Mouse (Mus musculus) kidney, embryonic 15.5 days (tissue): ENCODE measurements around the gene Vmn2r106. TPM values are rescaled to one million over a fixed set of nuclear protein-coding genes. Genes with fewer than 3 reads are reported as not detected.

Source experiments
- ATAC-seq: fragments of 200-750 bp; cut with Nextera tagmentation; replicated peaks from 2 replicates; pipeline ENCODE4 v1.8.0; 2017; ENCODE audit warnings: moderate TSS enrichment; ENCODE audit not compliant: low FRiP score
- H3K27ac ChIP-seq: fragments of 300-500 bp; sonication (generic); 2 replicates; pipeline ENCODE4 v1.5.1; 2015; ENCODE audit warnings: mild to moderate bottlenecking, inconsistent platforms
- H3K27me3 ChIP-seq: fragments of 300-500 bp; sonication (generic); 2 replicates; pipeline ENCODE4 v1.6.1; 2015; ENCODE audit warnings: inconsistent platforms
- H3K36me3 ChIP-seq: fragments of 300-500 bp; sonication (generic); 2 replicates; pipeline ENCODE4 v1.6.1; 2015; ENCODE audit warnings: inconsistent platforms
- H3K4me1 ChIP-seq: fragments of 300-500 bp; sonication (generic); 2 replicates; pipeline ENCODE4 v1.6.1; 2015; ENCODE audit warnings: inconsistent platforms
- H3K4me2 ChIP-seq: fragments of 300-500 bp; sonication (generic); 2 replicates; pipeline ENCODE4 v1.6.1; 2015; ENCODE audit warnings: moderate library complexity, mild to moderate bottlenecking, inconsistent platforms
- H3K4me3 ChIP-seq: fragments of 300-500 bp; sonication (generic); replicated peaks from 2 replicates; pipeline ENCODE4 v1.5.1; 2015; ENCODE audit warnings: mild to moderate bottlenecking, inconsistent platforms
- H3K9ac ChIP-seq: fragments of 300-500 bp; sonication (generic); 2 replicates; pipeline ENCODE4 v1.6.1; 2015; ENCODE audit warnings: mild to moderate bottlenecking, inconsistent platforms
- H3K9me3 ChIP-seq: fragments of 300-500 bp; sonication (generic); replicated peaks from 2 replicates; pipeline ENCODE4 v1.6.1; 2016; ENCODE audit warnings: inconsistent platforms
- WGBS: fragments of 180-500 bp; shearing (Covaris S2); methylation state at CpG from one replicate; pipeline ENCODE4 v1.1.7; 2015; ENCODE audit warnings: mixed read lengths; 5-methylcytosine and 5-hydroxymethylcytosine counted together
- polyA plus RNA-seq: library from polyadenylated mRNA; unstranded; fragments of >200 nt; fragmentation: Nextera tagmentation; extraction: Ambion mirVana; gene quantifications from 2 replicates; pipeline ENCODE4 v1.2.1, GENCODE M21; 2015

Vmn2r106 gene
- polyA plus RNA-seq, result not detected in 2 replicates

DNA sequence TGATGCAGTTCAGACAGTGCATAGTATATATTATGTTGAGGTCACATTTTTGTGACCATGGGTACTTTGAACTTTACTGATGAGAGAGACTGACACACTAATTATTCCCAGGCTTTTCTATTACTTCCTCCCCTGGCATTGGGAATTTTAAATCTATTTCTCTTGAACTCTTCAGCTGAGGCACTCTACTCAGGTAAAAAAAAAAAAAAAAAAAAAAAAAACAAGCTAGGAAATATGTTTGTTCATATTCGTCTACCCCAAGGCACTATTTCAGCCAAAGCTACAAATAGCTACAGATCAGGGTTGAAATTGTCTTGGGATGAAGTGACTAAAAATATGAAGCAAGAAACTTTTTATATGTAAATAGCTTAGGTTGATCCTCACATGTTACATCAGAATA, at the start of gene Vmn2r106:
TSS of gene Vmn2r106 (minus strand) at position 101 of the 400 bp plus-strand sequence.
- Histone ChIP-seq H3K27me3 (no peaks in the 10 kb centered on the region), H3K4me1 (no peaks in the 10 kb centered on the region), H3K36me3 (no peaks in the 10 kb centered on the region), H3K4me3 (no peak within 1 kb of the TSS), H3K9ac (no peak within 1 kb of the TSS), H3K9me3 (no peaks in the 10 kb centered on the region), H3K4me2 (no peak within 1 kb of the TSS), H3K27ac (no peak within 1 kb of the TSS)
- no peak for ATAC-seq
- 76% methylated on average over 1 of the region's 1 CpGs for WGBS

DNA sequence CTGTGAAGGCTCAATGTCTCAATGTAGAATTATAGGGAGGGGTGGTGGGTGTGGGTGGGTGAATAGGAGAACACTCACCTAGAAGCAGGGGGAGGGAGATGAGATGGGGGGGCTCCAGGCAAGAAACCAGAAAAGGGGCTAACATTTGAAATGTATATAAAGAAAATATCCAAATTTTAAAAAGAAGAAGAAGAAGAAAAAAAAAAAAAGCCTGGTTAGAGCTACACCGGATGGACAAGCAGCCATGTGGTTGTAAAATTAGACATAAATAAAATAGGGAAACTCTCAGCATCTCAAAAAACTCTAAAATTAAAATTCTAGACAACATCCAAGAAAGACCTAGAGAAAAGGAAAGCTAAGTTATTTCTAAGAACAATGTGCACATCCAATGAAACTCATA, 20.4 kb upstream of the Vmn2r106 start:
- H3K27me3 ChIP-seq, result no peaks in the 10 kb centered on the region
- 80% methylated on average over 1 of the region's 1 CpGs for WGBS
- ATAC-seq, result no peak

DNA sequence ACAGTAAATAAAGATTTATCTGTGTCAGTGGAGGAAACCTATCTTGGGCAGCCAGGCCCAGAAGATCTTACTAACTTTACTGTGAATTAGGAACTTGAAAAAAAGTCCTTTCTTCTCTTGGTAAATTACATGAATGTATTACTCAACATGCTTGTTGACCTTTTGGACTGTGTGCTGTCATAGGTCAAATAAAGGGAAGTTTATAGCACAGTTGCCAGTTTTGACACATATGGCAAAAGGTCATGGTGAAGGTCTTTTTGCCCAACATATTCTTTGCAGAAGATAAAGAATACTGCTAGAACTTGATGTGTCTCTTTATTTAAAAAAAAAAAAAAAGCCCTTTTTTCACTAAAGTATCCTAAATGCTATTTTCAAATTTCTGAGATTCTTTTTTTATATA, 1.6 kb upstream of the Vmn2r106 start:
- Histone ChIP-seq H3K27me3 (no peaks in the 10 kb centered on the region), H3K36me3 (no peaks in the 10 kb centered on the region)
- ATAC-seq, result no peak

More for the DNA sequence above, 20.4 kb upstream of the Vmn2r106 start:
- Histone ChIP-seq H3K4me1 (no peaks in the 10 kb centered on the region), H3K36me3 (no peaks in the 10 kb centered on the region), H3K9me3 (no peaks in the 10 kb centered on the region), H3K4me2 (no peak overlapping the region), H3K9ac (no peak overlapping the region), H3K27ac (no peak overlapping the region), H3K4me3 (no peak overlapping the region)

DNA sequence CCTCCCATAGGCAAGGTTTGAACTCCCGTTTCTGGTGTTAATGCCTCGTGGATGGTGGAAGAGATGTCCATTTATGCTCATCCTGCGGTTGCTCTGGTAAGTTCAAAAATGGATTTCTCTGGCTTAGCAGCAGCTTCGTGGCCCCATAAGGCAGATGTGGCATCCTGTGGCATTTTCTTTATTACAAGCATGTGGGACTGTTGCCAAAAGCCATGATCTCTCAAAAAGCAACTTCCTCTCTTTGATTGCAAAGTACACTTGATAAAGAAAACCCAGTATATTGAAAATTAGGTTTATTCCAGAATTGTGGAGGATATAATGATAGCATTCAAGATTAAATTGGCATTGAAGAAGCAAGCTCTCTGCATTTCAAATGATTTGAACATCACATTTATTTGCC, 29.8 kb downstream of the Vmn2r106 start:
- no peaks in the 10 kb centered on the region for H3K27me3 ChIP-seq
- WGBS, result 69% methylated on average over 4 of the region's 4 CpGs
- no peak overlapping the region for H3K27ac ChIP-seq
- no peak overlapping the region for H3K4me3 ChIP-seq
- H3K36me3 ChIP-seq, result no peaks in the 10 kb centered on the region
- no peak for ATAC-seq
- no peaks in the 10 kb centered on the region; the same call in 1 of the 2 replicates for H3K9me3 ChIP-seq
- H3K4me2 ChIP-seq, result no peak overlapping the region
- H3K9ac ChIP-seq, result no peak overlapping the region
- H3K4me1 ChIP-seq, result no peaks in the 10 kb centered on the region

More for the DNA sequence above, 1.6 kb upstream of the Vmn2r106 start:
- Histone ChIP-seq H3K4me2 (no peak overlapping the region), H3K4me1 (no peaks in the 10 kb centered on the region), H3K27ac (no peak overlapping the region), H3K9ac (no peak overlapping the region), H3K9me3 (no peaks in the 10 kb centered on the region), H3K4me3 (no peak overlapping the region)

DNA sequence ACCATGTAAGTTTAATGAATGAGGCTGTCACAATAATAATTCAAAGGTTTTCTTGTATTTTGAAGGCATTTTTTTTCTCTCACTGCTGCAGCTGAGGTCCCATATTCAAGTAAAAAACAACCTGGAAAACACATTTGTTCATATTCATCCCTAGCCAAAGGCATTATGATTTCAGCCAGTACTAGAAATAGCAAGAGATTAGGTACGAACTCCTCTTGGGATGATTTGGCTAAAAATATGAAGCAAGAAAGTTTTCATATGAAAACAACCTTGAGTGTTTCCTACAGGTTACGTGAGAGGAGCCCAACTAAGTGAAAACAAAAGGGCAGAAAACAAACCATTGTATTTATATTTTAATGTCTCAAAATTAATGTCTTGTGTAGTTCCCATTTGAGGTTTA, 50.4 kb downstream of the Vmn2r106 start, which contains the start of gene Vmn2r105:
TSS of gene Vmn2r105 (minus strand) at position 101 of the 400 bp plus-strand sequence.
- Histone ChIP-seq H3K4me1 (no peaks in the 10 kb centered on the region), H3K4me2 (no peak within 1 kb of the TSS), H3K27ac (no peak within 1 kb of the TSS), H3K9me3 (no peaks in the 10 kb centered on the region), H3K4me3 (no peak within 1 kb of the TSS), H3K9ac (no peak within 1 kb of the TSS), H3K27me3 (no peaks in the 10 kb centered on the region), H3K36me3 (no peaks in the 10 kb centered on the region)
- ATAC-seq, result no peak
- 81% methylated on average over 2 of the region's 2 CpGs for WGBS

Other genes with a start within 250 kb of the Vmn2r106 start
- not detected in 2 replicates for gene Vmn2r104, start 237.2 kb downstream of the Vmn2r106 start, polyA plus RNA-seq
- gene Fpr-rs7, start 171.3 kb downstream of the Vmn2r106 start, polyA plus RNA-seq, result not detected in 2 replicates
- not detected in 2 replicates for gene Fpr-rs6, start 102.5 kb downstream of the Vmn2r106 start, polyA plus RNA-seq
- gene Vmn2r105, start 50.5 kb downstream of the Vmn2r106 start, polyA plus RNA-seq, result not detected in 2 replicates
- not detected in 2 replicates for gene Vmn2r107, start 59.7 kb upstream of the Vmn2r106 start, polyA plus RNA-seq
- not detected in 2 replicates for gene Vmn1r224, start 128.6 kb upstream of the Vmn2r106 start, polyA plus RNA-seq
- gene Vmn2r108, start 195.8 kb upstream of the Vmn2r106 start, polyA plus RNA-seq, result not detected in 2 replicates
- not detected in 2 replicates for gene Vmn1r225, start 212.6 kb upstream of the Vmn2r106 start, polyA plus RNA-seq